Mouse (Mus musculus): ENCODE measurements around the gene Cpa2. TPM values are rescaled to one million over a fixed set of nuclear protein-coding genes. Genes with fewer than 3 reads are reported as not detected.

The Cpa2 gene
- polyA plus RNA-seq, 1 experiment from 2014 or later: 5.1 TPM

GRCm38 (mm10) chr6:30605111-30605510, 63.7 kb downstream of the Cpa2 start:
- WGBS: 92% methylated on average over 4 of the region's 4 CpGs
- no peak overlapping the region for H3K27ac ChIP-seq (ENCODE audit: low read length)
- no peaks in the 10 kb centered on the region for H3K4me1 ChIP-seq (replicated peaks; ENCODE audit: control insufficient read depth, insufficient read depth, low read length)
- no peak overlapping the region for H3K4me3 ChIP-seq (replicated peaks; ENCODE audit: low read length)
- H3K9me3 ChIP-seq (ENCODE audit: control insufficient read depth, low read length): no peaks in the 10 kb centered on the region
- no peak overlapping the region for H3K4me2 ChIP-seq (ENCODE audit: low read length)
- H3K9ac ChIP-seq (replicated peaks; ENCODE audit: low read depth, low read length): no peak overlapping the region
- H3K27me3 ChIP-seq (replicated peaks; ENCODE audit: control insufficient read depth, insufficient read depth, low read length): no peaks in the 10 kb centered on the region
- no peaks in the 10 kb centered on the region for H3K36me3 ChIP-seq (ENCODE audit: control insufficient read depth, insufficient read depth)
- ATAC-seq: no peak

- Histone ChIP-seq H3K9ac (replicated peaks; ENCODE audit: low read depth, low read length) (no peak overlapping the region), H3K27ac (ENCODE audit: low read length) (no peak overlapping the region), H3K4me2 (ENCODE audit: low read length) (no peak overlapping the region), H3K9me3 (ENCODE audit: control insufficient read depth, low read length) (no peaks in the 10 kb centered on the region), H3K27me3 (replicated peaks; ENCODE audit: control insufficient read depth, insufficient read depth, low read length) (no peaks in the 10 kb centered on the region), H3K4me1 (replicated peaks; ENCODE audit: control insufficient read depth, insufficient read depth, low read length) (no peaks in the 10 kb centered on the region), H3K36me3 (ENCODE audit: control insufficient read depth, insufficient read depth) (no peaks in the 10 kb centered on the region), H3K4me3 (replicated peaks; ENCODE audit: low read length) (no peak overlapping the region)
- no peak for ATAC-seq
- 89% methylated on average over 5 of the region's 5 CpGs for WGBS
Observed at GRCm38 (mm10) chr6:30605672-30606071, 64.3 kb downstream of the Cpa2 start.

GRCm38 (mm10) chr6:30610710-30611109, 69.3 kb downstream of the Cpa2 start, which contains the start of gene Cpa5:
TSS of gene Cpa5 (plus strand) at chr6:30611010.
- ATAC-seq: no peak
- H3K27me3 ChIP-seq (replicated peaks; ENCODE audit: control insufficient read depth, insufficient read depth, low read length): no peaks in the 10 kb centered on the region
- H3K27ac ChIP-seq (ENCODE audit: low read length): no peak within 1 kb of the TSS
- no peaks in the 10 kb centered on the region for H3K9me3 ChIP-seq (ENCODE audit: control insufficient read depth, low read length)
- no peak within 1 kb of the TSS for H3K4me2 ChIP-seq (ENCODE audit: low read length)
- H3K4me1 ChIP-seq (replicated peaks; ENCODE audit: control insufficient read depth, insufficient read depth, low read length): peaks cover 7% of the 10 kb centered on the region; the same call in 1 of the 2 replicates
- no peak within 1 kb of the TSS for H3K9ac ChIP-seq (replicated peaks; ENCODE audit: low read depth, low read length)
- no peak within 1 kb of the TSS for H3K4me3 ChIP-seq (replicated peaks; ENCODE audit: low read length)
- WGBS: 73% methylated on average over 7 of the region's 7 CpGs
- no peaks in the 10 kb centered on the region for H3K36me3 ChIP-seq (ENCODE audit: control insufficient read depth, insufficient read depth)

- no peak for ATAC-seq
- Histone ChIP-seq H3K9me3 (ENCODE audit: control insufficient read depth, low read length) (no peaks in the 10 kb centered on the region), H3K27me3 (replicated peaks; ENCODE audit: control insufficient read depth, insufficient read depth, low read length) (no peaks in the 10 kb centered on the region), H3K4me3 (replicated peaks; ENCODE audit: low read length) (no peak overlapping the region), H3K4me1 (replicated peaks; ENCODE audit: control insufficient read depth, insufficient read depth, low read length) (peaks cover 12% of the 10 kb centered on the region), H3K4me2 (ENCODE audit: low read length) (no peak overlapping the region), H3K9ac (replicated peaks; ENCODE audit: low read depth, low read length) (no peak overlapping the region), H3K36me3 (ENCODE audit: control insufficient read depth, insufficient read depth) (no peaks in the 10 kb centered on the region), H3K27ac (ENCODE audit: low read length) (no peak overlapping the region)
- 14% methylated on average over 5 of the region's 5 CpGs for WGBS
Observed at GRCm38 (mm10) chr6:30611212-30611611, 69.8 kb downstream of the Cpa2 start.

Other genes with a start within 250 kb of the Cpa2 start
- 65.9 and 69.4 TPM in 2 replicates for gene Ube2h, start 237.0 kb upstream of the Cpa2 start, polyA plus RNA-seq (2015; fragmentation: Nextera tagmentation; extraction: Ambion mirVana)
- 72.6 and 79.0 TPM in 2 replicates for gene Zc3hc1, start 150.6 kb upstream of the Cpa2 start, polyA plus RNA-seq (2015; fragmentation: Nextera tagmentation; extraction: Ambion mirVana)
- 38.0 TPM in 2 replicates for gene Klhdc10, start 139.7 kb upstream of the Cpa2 start, polyA plus RNA-seq (2015; fragmentation: Nextera tagmentation; extraction: Ambion mirVana)
- 34.4 and 34.8 TPM in 2 replicates for gene Tmem209, start 31.8 kb upstream of the Cpa2 start, polyA plus RNA-seq (2015; fragmentation: Nextera tagmentation; extraction: Ambion mirVana)
- gene Ssmem1, start 31.7 kb upstream of the Cpa2 start, polyA plus RNA-seq (2015; fragmentation: Nextera tagmentation; extraction: Ambion mirVana): not detected in 2 replicates
- 1.0 and 1.6 TPM in 2 replicates for gene Cpa4, start 26.8 kb downstream of the Cpa2 start, polyA plus RNA-seq (2015; fragmentation: Nextera tagmentation; extraction: Ambion mirVana)
- not detected in 2 replicates for gene Cpa5, start 69.4 kb downstream of the Cpa2 start, polyA plus RNA-seq (2015; fragmentation: Nextera tagmentation; extraction: Ambion mirVana)
- gene Cpa1, start 97.6 kb downstream of the Cpa2 start, polyA plus RNA-seq (2015; fragmentation: Nextera tagmentation; extraction: Ambion mirVana): 0.56 and 0.66 TPM in 2 replicates
- gene Cep41, start 152.2 kb downstream of the Cpa2 start, polyA plus RNA-seq (2015; fragmentation: Nextera tagmentation; extraction: Ambion mirVana): 15.2 and 15.3 TPM in 2 replicates
- 283 and 328 TPM in 2 replicates for gene Mest, start 182.0 kb downstream of the Cpa2 start, polyA plus RNA-seq (2015; fragmentation: Nextera tagmentation; extraction: Ambion mirVana)